Mouse (Mus musculus) midbrain, postnatal 0 days (tissue): ENCODE measurements around the gene Olfr1143. TPM values are rescaled to one million over a fixed set of nuclear protein-coding genes. Genes with fewer than 3 reads are reported as not detected.

ENCODE experiments used
- ATAC-seq: fragments of 200-750 bp; cut with Nextera tagmentation; 2 replicates; pipeline ENCODE4 v1.8.0; 2017; ENCODE audit warnings: moderate number of reproducible peaks, mild to moderate bottlenecking, moderate TSS enrichment, moderate library complexity; ENCODE audit not compliant: low FRiP score
- DNase-seq: peaks from one replicate; pipeline ENCODE4 v3.0.0-alpha.2; 2015; ENCODE audit warnings: low spot score
- H3K27ac ChIP-seq: fragments of 300-500 bp; sonication (generic); 2 replicates; pipeline ENCODE4 v1.5.1; 2014; ENCODE audit warnings: low read depth, mild to moderate bottlenecking, low read length, mixed read lengths
- H3K27me3 ChIP-seq: fragments of 300-500 bp; sonication (generic); 2 replicates; pipeline ENCODE4 v1.6.1; 2014; ENCODE audit warnings: low read length, control low read depth, mixed read lengths; ENCODE audit not compliant: insufficient read depth
- H3K36me3 ChIP-seq: fragments of 300-500 bp; sonication (generic); 2 replicates; pipeline ENCODE4 v1.6.1; 2014; ENCODE audit warnings: low read length, control low read depth, mixed read lengths; ENCODE audit not compliant: insufficient read depth
- H3K4me1 ChIP-seq: fragments of 300-500 bp; sonication (generic); 2 replicates; pipeline ENCODE4 v1.6.1; 2014; ENCODE audit warnings: mild to moderate bottlenecking, control low read depth, antibody characterized with exemption, low read length, mixed read lengths; ENCODE audit not compliant: insufficient read depth
- H3K4me2 ChIP-seq: fragments of 300-500 bp; sonication (generic); 2 replicates; pipeline ENCODE4 v1.6.1; 2014; ENCODE audit warnings: low read depth, mild to moderate bottlenecking, low read length, mixed read lengths; ENCODE audit not compliant: poor library complexity, severe bottlenecking
- H3K4me3 ChIP-seq: fragments of 300-500 bp; sonication (generic); 2 replicates; pipeline ENCODE4 v1.5.1; 2014; ENCODE audit warnings: low read depth, mild to moderate bottlenecking, low read length, moderate library complexity
- H3K9ac ChIP-seq: fragments of 300-500 bp; sonication (generic); replicated peaks from 2 replicates; pipeline ENCODE4 v1.6.1; 2014; ENCODE audit warnings: mild to moderate bottlenecking, low read length, moderate library complexity, mixed read lengths; ENCODE audit not compliant: poor library complexity, severe bottlenecking
- H3K9me3 ChIP-seq: fragments of 300-500 bp; sonication (generic); 2 replicates; pipeline ENCODE4 v1.6.1; 2016; ENCODE audit warnings: low read length, control low read depth
- CTCF ChIP-seq: IDR thresholded peaks from 2 replicates; pipeline ENCODE4 v1.5.1; 2016; ENCODE audit warnings: antibody characterized with exemption, mild to moderate bottlenecking
- WGBS: fragments of 180-500 bp; shearing (Covaris S2); extraction: QIAGEN DNeasy Blood & Tissue Kit; methylation state at CpG from one replicate; pipeline ENCODE4 v1.1.7; 2014; 5-methylcytosine and 5-hydroxymethylcytosine counted together
- polyA plus RNA-seq: library from polyadenylated mRNA; unstranded; fragments of >200 nt; fragmentation: Nextera tagmentation; extraction: Ambion mirVana; gene quantifications from 2 replicates; pipeline ENCODE4 v1.2.1, GENCODE M21; 2015
- total RNA-seq: library from RNA; depleted of rRNA; stranded (reverse); fragments of >200 nt; gene quantifications from 2 replicates; pipeline ENCODE4 v1.2.3, GENCODE M21; 2014; rRNA removed

The Olfr1143 gene
- not detected in 2 replicates for total RNA-seq
- not detected in 2 replicates for polyA plus RNA-seq

DNA sequence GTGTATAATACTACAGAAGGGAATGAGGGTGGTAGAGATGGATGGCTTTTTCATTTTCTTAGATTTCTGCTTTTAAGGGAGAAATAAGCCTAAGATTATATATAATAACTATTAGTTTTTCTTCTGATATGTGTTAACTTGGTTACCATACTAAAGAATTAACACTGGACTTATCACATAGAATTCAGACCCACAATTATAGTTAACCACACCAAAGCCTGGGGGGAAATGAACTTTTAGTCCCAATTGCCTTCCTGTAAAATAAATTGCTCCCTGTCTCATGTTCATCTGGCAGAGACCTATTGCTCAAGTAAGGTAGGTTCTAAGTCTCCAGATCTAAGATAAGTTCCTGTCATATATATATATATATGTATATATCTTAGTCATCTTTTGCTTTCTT, at the start of gene Olfr1143:
TSS of gene Olfr1143 (plus strand) at position 301 of the 400 bp plus-strand sequence.
- Histone ChIP-seq H3K9ac (no peak within 1 kb of the TSS), H3K4me1 (no peaks in the 10 kb centered on the region), H3K4me3 (no peak within 1 kb of the TSS), H3K9me3 (no peaks in the 10 kb centered on the region), H3K27ac (no peak within 1 kb of the TSS), H3K36me3 (no peaks in the 10 kb centered on the region), H3K27me3 (no peaks in the 10 kb centered on the region), H3K4me2 (no peak within 1 kb of the TSS)
- no peak for TF ChIP-seq CTCF
- ATAC-seq (no peak), DNase-seq (no peak)

DNA sequence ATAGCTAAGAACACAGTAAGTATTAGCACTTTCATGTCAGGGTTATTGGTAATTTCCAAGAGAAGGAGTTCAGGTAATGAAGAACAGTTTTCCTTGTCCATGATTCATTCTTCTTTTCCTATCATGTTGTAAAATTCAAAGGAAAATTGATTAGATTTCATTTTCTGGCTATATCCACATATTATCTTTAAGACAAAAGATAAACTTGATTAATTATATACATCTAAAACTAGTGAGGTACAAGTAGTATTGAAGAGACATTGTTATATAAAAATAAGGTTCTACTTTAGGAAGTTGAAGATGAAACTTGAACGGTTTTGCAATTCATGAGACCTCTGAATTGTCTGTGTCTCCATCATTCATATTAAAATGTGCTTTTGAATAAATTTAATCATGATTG, 46.5 kb upstream of the Olfr1143 start, which contains the start of gene Olfr1141:
TSS of gene Olfr1141 (minus strand) at position 101 of the 400 bp plus-strand sequence.
- Histone ChIP-seq H3K4me3 (no peak within 1 kb of the TSS), H3K4me2 (no peak within 1 kb of the TSS), H3K27me3 (no peaks in the 10 kb centered on the region), H3K9me3 (no peaks in the 10 kb centered on the region), H3K9ac (no peak within 1 kb of the TSS), H3K4me1 (no peaks in the 10 kb centered on the region), H3K27ac (no peak within 1 kb of the TSS), H3K36me3 (no peaks in the 10 kb centered on the region)
- WGBS: 85% methylated on average over 1 of the region's 1 CpGs
- ATAC-seq (no peak), DNase-seq (no peak)
- TF ChIP-seq CTCF: no peak

DNA sequence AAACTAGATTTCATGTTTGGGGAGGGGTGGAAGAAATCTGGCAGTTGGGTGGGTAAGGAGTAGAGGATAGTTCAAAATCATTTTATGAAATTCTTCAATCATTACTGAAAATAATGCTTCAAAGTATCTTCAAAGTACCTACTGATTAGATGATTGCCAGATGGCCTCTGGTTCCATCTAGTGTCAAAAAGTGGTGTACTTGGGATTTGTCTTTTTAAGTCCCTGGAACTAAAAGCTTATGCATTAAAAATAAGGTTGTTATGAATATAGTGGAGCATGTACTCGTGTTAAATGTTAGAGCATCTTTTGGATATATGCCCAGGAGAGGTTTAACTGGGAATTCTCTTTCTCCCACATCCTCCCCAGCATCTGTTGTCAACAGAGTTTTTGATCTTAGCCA, 24.2 kb upstream of the Olfr1143 start:
- ATAC-seq (no peak), DNase-seq (peak; percentile 1)
- Histone ChIP-seq H3K9ac (no peak overlapping the region), H3K4me1 (no peaks in the 10 kb centered on the region), H3K9me3 (no peaks in the 10 kb centered on the region), H3K4me2 (no peak overlapping the region), H3K36me3 (no peaks in the 10 kb centered on the region), H3K27me3 (no peaks in the 10 kb centered on the region), H3K4me3 (no peak overlapping the region), H3K27ac (no peak overlapping the region)
- TF ChIP-seq CTCF: peak; percentile 46
- 38% methylated on average over 1 of the region's 1 CpGs for WGBS

DNA sequence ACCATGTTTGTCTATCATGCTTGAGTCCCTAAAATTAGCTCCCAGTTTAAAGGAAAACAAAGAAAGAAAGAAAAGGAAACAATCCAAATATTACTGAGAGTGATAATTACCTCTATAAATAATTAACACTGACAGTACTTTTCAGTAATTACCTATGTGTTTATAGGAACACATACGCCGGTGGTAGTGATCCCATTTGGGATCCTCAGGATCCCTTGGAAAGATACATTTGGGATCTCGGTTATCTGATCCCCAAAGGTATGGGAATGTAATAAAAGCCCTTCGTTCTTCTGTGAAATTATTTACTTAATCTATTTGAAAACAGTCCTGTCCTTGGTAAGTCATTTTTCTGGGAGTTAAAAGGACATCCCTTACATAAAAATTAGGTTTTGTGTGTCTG, 21.2 kb upstream of the Olfr1143 start, which contains the start of gene Olfr152:
TSS of gene Olfr152 (plus strand) at position 301 of the 400 bp plus-strand sequence.
- TF ChIP-seq CTCF: no peak
- WGBS: 77% methylated on average over 4 of the region's 4 CpGs

DNA sequence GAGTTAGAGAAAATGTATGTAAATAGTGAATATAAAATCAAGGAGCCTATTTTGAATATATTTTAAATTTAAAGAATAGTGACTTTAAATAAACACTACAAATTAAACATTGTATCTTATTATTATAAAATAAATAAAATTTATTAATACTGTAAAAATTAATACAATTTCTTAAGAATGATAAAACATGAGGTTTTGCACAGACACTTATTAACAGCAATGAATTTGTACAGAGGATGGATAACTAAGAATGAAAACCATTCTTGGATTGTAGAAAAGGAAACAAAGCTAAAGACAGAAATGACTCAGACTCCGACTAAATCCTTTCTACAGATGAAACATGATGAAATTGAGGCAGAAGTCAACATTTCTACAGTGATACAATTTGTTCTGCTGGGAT, 9.1 kb downstream of the Olfr1143 start, which contains the start of gene Olfr1145:
TSS of gene Olfr1145 (plus strand) at position 301 of the 400 bp plus-strand sequence.
- no peak within 1 kb of the TSS for H3K4me2 ChIP-seq
- H3K27ac ChIP-seq: no peak within 1 kb of the TSS
- no peaks in the 10 kb centered on the region for H3K9me3 ChIP-seq
- no peaks in the 10 kb centered on the region for H3K4me1 ChIP-seq
- no peaks in the 10 kb centered on the region for H3K36me3 ChIP-seq
- TF ChIP-seq CTCF: no peak
- no peak within 1 kb of the TSS for H3K4me3 ChIP-seq
- WGBS: 79% methylated on average over 1 of the region's 1 CpGs
- no peak for ATAC-seq
- H3K9ac ChIP-seq: no peak within 1 kb of the TSS
- DNase-seq: no peak
- H3K27me3 ChIP-seq: no peaks in the 10 kb centered on the region

More for the DNA sequence above, 21.2 kb upstream of the Olfr1143 start, which contains the start of gene Olfr152:
- no peak for DNase-seq
- no peaks in the 10 kb centered on the region for H3K4me1 ChIP-seq
- H3K4me2 ChIP-seq: no peak within 1 kb of the TSS
- no peak for ATAC-seq
- H3K27ac ChIP-seq: no peak within 1 kb of the TSS
- H3K27me3 ChIP-seq: no peaks in the 10 kb centered on the region
- no peak within 1 kb of the TSS for H3K4me3 ChIP-seq
- no peaks in the 10 kb centered on the region for H3K36me3 ChIP-seq
- H3K9me3 ChIP-seq: no peaks in the 10 kb centered on the region
- no peak within 1 kb of the TSS for H3K9ac ChIP-seq

DNA sequence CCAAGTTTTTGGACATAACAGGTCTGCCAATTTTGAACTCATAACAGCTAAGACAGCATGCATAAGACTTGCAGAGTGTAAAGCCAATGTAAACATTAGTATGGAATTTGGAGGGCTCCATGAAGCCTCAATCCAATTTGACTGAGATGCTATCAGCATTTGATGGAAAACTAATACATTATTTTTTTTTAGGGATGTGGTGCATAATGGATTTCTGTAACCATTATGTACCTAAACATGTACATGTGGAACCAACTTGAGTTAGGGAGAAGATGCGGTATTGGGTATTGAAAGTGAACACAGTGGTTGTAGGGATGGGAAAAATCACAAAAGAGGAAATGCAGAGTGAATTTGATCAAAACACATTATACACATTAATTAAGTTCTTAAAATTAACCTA, 29.8 kb downstream of the Olfr1143 start, which contains the start of gene Olfr1148:
TSS of gene Olfr1148 (plus strand) at position 301 of the 400 bp plus-strand sequence.
- Histone ChIP-seq H3K27ac (no peak within 1 kb of the TSS), H3K4me3 (no peak within 1 kb of the TSS), H3K9me3 (no peaks in the 10 kb centered on the region), H3K36me3 (no peaks in the 10 kb centered on the region), H3K4me1 (no peaks in the 10 kb centered on the region), H3K27me3 (no peaks in the 10 kb centered on the region), H3K4me2 (no peak within 1 kb of the TSS), H3K9ac (no peak within 1 kb of the TSS)
- 95% methylated on average over 1 of the region's 1 CpGs for WGBS
- no peak for TF ChIP-seq CTCF
- ATAC-seq (no peak), DNase-seq (no peak)
